Mouse (Mus musculus) thymus, postnatal 10 days (tissue): Measurements from ENCODE around the gene Tagap1.
"Not testable (repeated sequence)": the region's sequence is repeated elsewhere in the genome, so short reads cannot be mapped to it uniquely, and the experiment has no call there.

Experiments
- DNase-seq, 2 experiments: peaks; one replicate each; pipeline ENCODE4 v3.0.0; 2021; ENCODE audit warnings: low spot score in 2 of 2

Tagap1 gene

DNA sequence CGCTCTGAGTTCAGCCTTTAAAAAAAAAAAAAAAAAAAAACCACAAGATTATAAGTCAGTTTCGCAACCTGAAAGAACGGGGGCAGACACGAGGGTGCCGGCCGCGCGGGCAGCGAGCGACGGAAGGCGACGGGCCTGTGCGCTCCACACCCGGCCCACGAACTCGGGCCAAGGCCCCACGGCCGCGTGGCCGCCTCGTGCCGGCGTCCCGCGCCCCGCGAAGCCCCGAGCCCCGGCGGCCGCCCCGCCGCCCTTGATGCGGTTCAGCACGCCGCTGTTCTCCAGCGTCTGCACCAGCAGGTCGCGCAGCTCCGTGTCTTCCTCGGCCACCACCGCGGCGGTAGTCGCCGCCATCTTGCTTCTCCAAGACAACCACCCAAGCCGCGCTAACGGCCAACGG, at the start of gene Tagap1:
Tagap1 (minus strand) TSS at position 381 of the 400 bp plus-strand sequence.
- peak; percentile 39 to 55 for DNase-seq

DNA sequence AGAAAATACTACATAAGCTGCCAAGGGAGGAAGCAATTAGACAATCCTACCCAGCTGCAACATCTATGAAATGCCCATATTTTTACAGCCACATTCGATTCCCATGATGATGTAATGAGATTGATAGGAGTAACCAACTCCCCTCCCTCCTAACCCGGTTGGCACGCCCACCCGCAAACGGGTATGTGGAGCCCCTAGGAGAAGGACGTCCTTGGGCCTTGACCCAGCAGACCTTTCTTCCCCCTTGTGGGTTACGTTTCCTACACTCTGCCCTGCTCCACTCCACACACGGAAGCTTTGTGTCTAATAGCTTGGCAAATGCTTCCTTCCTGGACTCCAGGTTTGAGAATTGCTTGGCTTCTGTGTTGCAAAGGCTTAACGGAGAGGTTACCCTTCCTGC, 48.9 kb upstream of the Tagap1 start:
- DNase-seq = not testable (repeated sequence)

DNA sequence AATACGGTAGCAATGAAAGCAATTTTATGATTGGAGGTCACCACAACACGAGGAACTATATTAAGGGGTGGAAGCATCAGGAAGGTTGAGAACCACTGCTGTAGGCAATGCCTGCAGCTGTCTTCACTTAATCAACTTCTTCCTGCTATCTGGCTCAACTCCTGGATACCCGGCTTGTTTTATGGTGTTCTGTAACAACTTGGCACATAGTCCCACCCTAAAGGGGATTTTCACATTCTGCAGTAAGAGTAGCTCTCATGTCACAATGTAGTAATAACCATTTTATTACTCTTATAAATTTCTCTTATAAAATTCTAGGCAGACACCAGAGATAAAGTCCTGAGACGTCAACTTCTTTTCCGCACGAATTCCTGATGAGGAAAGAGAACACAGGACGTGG, 48.5 kb upstream of the Tagap1 start:
- not testable (repeated sequence) for DNase-seq

DNA sequence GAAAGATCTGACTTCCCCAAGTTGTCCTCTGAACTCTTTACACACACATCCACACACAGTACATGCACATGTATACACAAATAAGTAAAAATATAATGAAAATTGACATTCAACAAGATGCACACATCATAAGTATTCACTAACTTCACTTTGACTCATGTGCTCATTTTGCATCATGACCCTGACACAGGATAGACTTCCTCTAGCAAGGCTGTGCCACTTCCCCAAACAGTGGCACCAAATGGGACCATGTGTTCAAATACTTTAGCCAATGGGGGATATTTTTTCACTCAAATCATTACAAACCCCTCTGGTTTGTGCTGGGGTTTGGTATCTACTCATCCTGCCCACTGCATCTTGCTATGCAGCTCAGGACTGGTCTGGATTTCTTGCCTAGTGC, 47.9 kb upstream of the Tagap1 start:
- DNase-seq = not testable (repeated sequence)

DNA sequence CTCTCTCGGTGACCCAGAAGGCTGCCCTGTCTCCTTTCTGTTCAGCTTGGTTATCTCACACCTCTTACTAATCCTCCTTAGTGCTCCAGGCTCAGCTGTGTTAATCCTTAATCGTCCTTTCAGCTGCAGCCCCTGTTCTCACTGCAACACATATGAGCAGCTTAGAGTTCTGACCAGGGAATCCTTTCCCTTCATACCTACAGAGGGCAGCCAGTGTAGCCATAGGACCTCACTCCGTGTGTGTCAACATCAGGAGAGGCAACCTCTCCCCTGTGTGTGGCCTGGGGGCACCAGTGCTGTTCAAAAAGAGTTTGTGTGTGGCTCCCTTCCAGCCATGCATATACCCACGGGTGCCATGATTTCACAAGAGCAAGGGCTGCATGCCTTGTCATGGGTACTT, 44.7 kb upstream of the Tagap1 start:
- not testable (repeated sequence) for DNase-seq

DNA sequence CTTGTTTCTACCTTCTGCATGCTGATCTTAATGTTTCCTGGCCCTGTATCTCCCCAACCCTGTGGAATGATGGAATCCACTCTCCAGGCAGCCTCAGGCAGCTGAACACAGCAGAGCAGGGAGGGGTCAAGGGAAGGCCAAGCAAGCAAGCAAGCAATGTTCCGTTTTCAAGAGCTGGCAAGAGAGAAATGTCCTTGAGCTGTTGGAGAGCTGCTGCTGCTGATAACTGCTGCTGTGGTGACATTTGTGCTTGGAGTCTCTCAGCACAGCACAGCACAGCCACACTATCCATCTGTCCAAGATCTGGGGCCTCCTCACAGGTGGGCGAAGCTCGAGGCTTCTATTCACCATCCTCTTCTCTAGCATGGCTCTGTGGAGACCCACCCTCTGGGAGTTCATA, 42.4 kb upstream of the Tagap1 start:
- not testable (repeated sequence) for DNase-seq

DNA sequence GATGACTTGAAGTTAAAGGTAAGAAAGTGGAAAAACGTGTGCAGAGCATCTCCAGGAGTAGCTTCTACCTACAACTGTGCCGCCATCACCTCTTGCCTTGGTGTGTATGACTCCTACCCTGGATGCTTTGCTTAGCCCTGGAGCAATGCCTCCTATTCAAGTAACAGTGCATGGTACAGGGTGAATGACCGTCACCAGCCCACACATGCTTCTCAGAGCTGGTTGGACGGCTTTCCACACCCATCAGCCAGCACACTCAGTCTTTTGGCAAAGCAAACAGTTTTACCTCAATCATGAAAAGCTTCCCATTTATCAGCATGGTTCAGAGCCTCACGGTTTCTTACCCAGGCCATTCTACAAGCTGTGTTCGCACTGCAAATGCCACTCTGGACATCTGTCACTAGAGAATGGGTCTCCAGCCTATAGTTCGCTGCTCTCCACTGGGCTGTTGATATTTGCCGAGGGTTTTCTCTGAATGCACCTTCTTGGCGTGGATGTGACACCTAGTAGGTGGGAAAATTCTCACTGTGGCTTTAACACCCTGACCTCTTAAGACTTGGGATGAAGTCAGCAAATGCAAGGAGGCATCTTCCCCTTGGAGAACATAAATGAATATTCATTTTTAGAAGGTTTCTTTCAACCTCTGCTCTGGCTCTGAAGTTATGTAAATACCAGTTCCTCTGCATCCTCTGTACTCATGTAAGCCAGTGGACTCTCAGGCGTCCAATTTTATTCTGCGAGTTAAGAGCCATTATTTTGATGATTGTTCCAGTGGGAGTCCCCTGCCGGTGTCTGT, 41.0 kb upstream of the Tagap1 start:
- DNase-seq = not testable (repeated sequence)

DNA sequence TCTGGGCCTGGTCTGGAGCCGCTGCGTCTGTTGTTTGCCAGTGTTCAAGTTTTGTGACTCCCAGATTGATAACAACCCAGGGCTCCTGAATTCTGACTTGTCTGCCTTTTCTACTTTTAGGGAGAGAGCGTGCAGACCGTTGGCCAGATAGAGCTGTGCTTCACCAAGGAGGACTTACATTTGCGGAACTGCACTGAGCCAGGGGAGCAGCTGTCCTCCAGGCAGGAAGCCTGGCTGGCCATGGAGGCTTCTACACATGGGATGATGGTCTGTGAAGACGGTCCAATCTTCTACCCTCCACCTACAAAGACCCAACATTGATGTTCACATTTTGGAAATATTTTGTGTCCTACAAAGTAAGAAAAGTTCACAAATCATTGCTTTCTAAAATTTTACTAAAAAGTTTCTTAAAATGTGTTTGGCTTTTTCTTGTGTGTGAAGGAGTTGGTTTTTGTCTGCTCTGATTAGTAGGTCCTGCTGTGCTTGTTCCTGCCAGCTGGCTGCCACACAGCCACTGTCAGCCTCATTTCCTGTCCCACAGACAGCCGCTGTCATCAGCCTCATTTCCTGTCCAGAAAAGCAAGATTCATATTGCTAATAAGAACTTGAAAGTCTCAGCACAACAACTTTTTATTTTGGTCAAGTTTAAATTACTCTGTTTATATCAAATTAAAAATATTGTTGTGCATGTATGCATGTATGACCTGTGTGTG, 37.0 kb upstream of the Tagap1 start:
- not testable (repeated sequence) for DNase-seq

DNA sequence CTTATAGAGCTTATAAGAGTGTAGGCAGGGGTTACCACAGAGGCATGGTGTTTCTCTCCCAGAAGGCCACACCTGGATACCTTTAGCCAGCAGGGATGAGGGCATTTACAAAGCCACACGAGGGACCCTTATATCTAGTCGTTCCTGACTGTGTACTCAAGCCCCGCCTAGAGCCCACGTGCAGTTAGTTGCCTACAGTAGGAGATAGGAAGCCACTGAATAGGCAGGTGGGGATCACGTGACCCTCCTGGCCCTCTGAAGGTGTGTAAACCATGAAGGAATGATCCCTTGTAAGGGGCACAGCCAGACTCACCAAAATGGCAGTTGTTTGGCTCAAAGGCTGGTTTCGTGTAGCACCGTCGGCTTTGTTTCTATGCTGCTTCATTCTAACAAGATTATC, 35.9 kb upstream of the Tagap1 start:
- not testable (repeated sequence) for DNase-seq

DNA sequence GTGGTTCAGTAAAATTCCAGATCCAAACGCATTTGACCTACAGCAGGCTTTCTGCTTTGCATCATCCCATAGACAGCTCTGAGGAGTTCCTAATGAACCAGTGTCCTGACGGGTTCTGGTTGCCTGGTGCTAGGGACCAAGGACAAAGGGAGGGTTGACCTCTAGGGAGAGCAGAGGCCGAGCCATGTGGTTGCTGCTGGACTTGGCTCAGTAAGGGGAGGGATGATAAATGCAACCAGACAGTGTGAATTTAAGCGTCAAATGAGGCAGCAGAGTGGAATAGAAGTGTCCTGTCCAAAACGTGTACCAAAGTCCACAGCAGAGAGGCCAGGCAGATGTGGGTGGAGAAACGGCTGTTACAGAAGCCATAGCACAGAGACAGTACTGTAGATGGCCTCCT, 34.5 kb upstream of the Tagap1 start:
- not testable (repeated sequence) for DNase-seq

DNA sequence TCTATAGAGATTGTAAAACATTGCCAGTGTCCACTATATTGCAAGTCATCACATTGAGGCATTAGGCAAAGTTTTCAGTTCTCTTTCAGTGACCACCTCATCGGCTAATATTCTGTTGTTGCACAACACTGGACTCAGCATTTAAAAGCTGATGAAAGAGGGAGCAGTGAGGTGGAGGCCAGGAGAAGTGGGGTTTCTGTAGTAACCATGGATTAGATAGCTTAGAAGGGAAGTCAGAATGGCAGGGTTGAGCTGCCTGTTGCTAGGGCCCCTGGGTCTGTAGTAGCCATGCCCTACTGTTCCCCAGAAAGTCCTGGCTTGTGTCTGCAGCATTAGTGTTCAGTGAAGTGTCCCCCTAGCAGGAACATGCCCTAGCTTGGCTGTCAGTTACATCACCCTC, 25.2 kb upstream of the Tagap1 start:
- not testable (repeated sequence) for DNase-seq

DNA sequence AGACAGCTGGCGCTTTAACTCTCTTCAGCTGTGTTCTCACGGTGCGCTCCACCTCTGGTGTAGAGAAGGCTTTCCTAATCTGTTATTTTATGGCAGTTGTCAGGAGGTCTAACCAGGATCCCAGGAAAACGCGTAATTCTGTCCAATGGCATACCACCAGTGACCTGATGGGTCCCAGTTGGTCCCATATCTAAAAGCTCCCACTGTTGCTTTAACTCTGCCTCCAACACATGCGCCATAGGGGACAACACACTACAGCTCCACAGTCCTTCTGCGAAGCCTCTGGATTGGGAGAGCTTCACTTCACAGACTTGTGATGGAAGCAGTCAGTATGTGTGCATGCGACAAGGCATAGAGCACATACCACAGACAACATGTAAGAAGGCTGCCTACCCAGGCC, 19.2 kb upstream of the Tagap1 start:
- not testable (repeated sequence) for DNase-seq

DNA sequence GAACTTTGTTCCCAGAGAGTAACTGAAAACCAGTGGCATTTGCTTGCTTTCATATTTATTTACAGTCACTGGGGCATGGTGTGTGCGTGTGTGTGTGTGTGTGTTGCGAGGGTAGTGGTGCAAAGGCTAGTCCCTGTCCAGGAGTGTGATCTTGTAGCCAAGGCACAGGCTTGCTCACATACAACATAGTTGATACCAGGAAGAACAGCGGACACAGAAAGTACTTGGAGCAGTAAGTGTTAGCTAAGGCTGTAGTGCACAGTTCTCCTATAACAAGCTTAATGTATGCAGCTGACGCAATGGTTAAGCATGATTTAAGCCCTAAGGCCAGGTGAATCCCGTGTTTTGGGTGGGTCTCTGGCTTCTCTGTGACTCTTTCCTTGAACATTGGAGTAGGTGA, 18.4 kb upstream of the Tagap1 start:
- DNase-seq = not testable (repeated sequence)

DNA sequence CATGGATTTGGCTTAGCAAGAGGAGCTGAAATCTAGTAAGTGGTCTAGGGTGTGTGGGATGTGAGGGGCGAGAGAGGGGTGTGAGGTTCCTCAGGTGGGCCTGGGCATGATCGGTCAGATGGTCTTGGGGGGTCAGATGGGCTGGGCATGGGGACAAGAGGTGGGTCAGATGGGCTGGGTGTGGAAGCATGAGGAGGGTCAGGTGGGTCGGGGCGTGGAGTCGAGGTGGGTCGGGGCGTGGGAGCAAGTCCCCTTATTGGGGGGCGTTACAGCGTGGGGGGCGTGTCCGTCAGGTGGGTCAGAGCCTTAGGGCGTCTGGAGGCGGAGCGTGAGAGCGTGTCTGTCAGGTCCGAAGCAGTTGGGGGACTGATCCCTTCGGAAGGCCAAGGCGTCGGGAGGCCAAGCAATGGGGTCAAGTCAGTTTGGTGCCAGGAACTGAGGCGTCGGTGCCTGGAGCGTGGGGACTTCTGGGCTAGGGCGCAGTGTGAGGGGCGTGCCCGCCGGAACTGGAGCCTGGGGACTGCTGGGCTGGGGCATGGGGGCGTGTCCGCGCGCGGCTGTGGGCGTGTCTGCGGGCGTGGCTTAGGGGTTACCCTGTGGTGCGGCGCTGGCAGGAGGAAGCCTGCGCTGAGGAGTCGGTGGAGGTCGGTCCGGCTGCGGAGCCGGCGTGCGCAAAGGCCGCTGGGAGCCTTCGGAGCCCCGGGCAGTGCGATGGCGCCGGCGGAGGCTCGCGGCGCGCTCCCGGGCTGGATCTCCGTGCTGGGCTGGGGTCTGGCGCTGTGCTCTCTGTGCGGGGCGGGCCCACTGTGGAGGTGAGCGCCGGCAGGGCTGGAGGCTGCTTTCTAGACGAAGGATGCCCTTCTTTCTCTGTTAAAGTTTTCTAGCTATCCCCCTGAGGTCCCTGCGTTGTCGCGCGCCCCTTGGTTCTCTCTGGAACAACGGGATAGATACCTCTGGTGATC, 17.6 kb upstream of the Tagap1 start, which contains the start of gene Gm49721:
Gm49721 (plus strand) TSS at position 618 of the 962 bp plus-strand sequence.
- DNase-seq = peak; percentile 59 to 73

DNA sequence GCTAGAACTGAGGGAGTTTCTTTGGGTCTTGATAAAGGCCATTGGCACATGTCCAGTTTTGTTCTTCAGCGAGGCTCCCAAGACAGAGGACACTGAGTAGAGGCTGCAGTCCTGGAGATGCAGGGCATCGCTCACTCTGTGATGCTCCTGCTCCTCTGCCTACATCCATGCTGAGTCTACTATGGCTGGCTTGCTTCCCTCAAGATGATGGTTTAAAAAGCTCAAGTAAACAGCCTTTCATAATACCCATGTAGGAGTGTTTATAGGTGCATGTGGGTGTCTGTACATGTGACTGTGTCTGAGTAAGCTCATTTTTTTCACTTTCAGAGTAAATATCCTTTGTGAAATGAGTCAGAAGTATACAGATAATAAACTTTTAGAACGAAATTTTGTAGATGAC, 14.0 kb upstream of the Tagap1 start:
- not testable (repeated sequence) for DNase-seq

DNA sequence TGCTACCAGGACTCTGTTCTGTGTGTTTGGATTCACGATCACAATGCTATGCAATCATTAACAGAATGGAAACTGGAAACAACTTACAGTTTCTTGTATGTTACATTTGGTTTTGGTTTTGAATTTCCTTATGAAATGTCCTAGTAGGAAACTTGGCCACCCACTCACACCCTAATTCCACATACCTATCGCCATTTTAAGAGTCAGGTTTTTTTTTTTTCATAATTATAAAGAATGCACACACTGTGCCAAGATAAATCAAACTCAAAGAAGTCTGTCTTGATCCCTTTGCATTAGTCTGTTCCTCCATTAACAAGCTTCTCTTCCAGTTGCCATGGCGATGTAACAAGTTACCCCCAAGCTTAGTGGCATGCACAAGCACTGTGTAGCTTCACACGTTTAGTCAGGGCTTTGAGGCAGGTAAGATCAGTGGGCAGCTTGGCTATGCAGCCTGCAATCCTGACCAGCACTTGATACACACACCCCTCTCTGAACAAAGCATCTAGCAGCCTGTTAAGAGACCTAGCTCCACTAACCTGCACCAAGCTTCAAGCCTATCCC, 12.0 kb upstream of the Tagap1 start:
- DNase-seq = not testable (repeated sequence)

DNA sequence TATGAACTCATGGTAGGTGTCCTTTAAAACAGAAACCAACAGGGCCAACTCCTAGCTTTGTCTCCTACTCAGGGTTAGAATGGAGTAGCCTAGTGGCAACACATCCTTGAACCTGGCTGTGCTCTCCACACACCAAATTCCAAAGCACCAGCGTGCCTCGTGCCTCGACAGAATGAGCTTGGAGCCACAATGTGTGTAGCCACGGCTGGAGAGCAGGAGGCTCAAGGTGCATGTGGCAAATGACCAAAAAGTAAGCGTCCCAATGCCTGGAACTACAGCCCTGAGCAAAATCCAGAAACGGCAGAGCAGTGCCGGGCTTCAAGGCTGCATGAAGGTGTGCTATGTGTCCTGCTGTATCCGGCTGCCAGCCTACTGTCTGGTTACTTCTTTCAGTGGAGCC, 10.3 kb upstream of the Tagap1 start:
- DNase-seq = not testable (repeated sequence)

DNA sequence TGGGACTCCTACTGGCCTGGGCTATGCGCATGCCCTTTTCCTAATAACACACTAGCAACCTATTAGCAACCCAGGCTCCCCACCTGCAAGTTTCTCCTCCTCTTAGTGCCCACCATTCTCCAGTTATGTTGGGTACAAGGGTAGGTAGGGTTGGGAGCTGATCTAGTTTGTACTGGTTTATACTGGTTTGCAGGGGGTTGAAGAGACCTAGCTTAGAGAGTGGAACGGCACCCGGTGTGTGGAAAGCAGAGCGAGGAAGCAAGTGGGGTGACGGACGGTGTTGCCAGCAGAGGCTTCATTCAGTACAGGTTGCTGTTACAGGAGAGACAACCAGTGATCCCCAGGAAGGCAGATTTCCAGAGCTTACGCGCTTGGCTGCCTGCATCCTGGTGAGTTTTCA, 9.4 kb upstream of the Tagap1 start, which contains the start of gene Rnaset2b:
Rnaset2b (plus strand) TSS at position 301 of the 400 bp plus-strand sequence.
- not testable (repeated sequence) for DNase-seq

DNA sequence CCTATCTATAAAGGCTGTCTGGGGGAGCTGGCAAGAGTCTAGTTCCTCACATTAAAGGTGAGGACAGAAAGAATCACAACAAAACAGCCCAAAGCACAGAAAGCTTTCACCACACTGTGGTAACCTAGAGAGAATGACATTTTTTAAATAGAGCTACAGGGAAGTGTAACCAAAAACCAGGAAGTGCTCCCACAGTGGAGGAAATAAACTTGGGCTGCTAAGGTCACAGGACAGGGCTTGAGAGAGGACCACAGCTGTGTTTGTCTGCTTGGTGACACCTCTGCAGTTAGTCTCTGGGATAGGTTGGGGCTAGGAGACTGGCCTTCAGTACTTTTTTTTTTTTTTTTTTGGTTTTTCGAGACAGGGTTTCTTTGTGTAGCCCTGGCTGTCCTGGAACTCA, 6.7 kb upstream of the Tagap1 start:
- not testable (repeated sequence) for DNase-seq

DNA sequence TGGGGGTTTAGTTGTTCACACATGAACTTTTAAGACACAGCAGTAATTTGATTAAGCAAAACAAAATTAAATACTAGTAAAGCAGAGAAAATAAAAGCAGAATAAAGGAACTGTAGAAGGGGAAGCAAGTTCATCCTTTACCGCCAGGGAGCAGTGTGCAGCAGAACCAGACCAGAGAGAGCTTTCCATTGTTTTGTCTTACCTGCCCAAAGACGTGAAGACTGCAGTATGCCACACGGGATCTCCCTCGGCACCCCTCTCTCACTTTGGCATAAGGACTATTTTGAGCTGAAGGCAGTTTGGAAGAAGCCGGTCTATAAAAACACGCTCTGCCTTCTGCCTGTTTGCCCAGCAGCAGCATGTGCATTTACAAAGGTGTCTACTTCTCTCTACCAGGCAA, 4.4 kb upstream of the Tagap1 start:
- peak in 1 of 2 experiments; percentile 34 for DNase-seq

DNA sequence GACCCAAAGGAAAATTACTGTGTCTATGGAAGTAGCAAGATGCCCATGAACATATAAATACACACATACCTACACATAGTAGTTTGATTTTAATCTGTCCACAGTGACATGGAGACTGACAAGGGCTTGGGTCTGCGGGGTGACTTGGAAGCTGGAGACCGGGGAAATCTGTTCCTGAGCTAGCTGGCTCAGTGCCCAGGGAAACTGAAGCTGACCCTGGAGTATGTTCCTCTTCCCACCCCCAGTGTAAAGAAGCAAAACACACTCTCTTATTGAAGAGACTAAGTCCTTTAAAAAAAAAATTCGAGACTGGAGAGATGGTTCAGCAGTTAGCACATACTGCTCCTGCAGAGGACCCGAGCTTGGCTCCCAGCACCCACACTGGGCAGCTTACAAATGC, 2.0 kb upstream of the Tagap1 start:
- DNase-seq = not testable (repeated sequence)
